Mouse (Mus musculus) layer of hippocampus, postnatal 14 days (tissue): ENCODE results near the gene Mlph. TPM values are rescaled to one million over a fixed set of nuclear protein-coding genes. Genes with fewer than 3 reads are reported as not detected.

ENCODE experiments used
- total RNA-seq, 2 experiments: library from RNA; stranded (reverse); gene quantifications; 2 replicates each; pipeline ENCODE4 v1.2.3; 2021

Gene Mlph
- total RNA-seq, 2 experiments from 2014 or later, result 0.94 to 1.5 TPM

Other genes starting within 250 kb of the Mlph start
- gene Col6a3, start 71.1 kb upstream of the Mlph start, total RNA-seq, result 1 to 10 TPM; 6.4 to 8.5 TPM
- not detected for gene Prlh, start 38.0 kb downstream of the Mlph start, total RNA-seq
- gene Rab17, start 54.6 kb downstream of the Mlph start, total RNA-seq, result not detected
- 10 to 100 TPM; 73.0 to 82.7 TPM for gene Lrrfip1, start 83.7 kb downstream of the Mlph start, total RNA-seq
- not detected for gene Rbm44, start 230.0 kb downstream of the Mlph start, total RNA-seq